In genomic region chr16:93883423-93884085, GRCm38 (mm10) we compare ENCODE assay signal across 8 mouse cellular contexts. TPM values are rescaled to one million over a fixed set of nuclear protein-coding genes. Genes with fewer than 3 reads are reported as not detected.
DNase-seq lines count a peak whose midpoint lies in the region; ATAC-seq and TF ChIP-seq lines count a peak whose summit lies in the region.

Chaf1b (plus strand) TSS chr16:93883901.

- no peaks in the 10 kb centered on the region for H3K9me3 ChIP-seq in hindbrain, postnatal 0 days (ENCODE audit: low read length)

- H3K4me2 ChIP-seq in hindbrain, postnatal 0 days (ENCODE audit: low read depth, low read length): peak within 1 kb of the TSS; percentile 78

- DNase-seq in ZHBTc4 (ENCODE audit: low read depth, low spot score): peak; percentile 99
- DNase-seq in gastrocnemius, adult 2 months: peak; percentile 95
- peak; percentile 98 for DNase-seq in hindbrain, postnatal 0 days (ENCODE audit: low spot score)
- peak; percentile 91 to 93 for DNase-seq in left cerebral cortex, adult 2 months (ENCODE audit: extremely low spot score in 1 of 2, low spot score in 2 of 2)
- peak; percentile 85 to 91 for DNase-seq in right cerebral cortex, adult 2 months (ENCODE audit: low spot score in 2 of 2)
- peak; percentile 97 for DNase-seq in urinary bladder, postnatal 14 days (ENCODE audit: low spot score)

- peaks cover 5% of the 10 kb centered on the region for H3K4me1 ChIP-seq in hindbrain, postnatal 0 days (ENCODE audit: insufficient read depth, low read length)

- H3K27me3 ChIP-seq in hindbrain, postnatal 0 days (ENCODE audit: insufficient read depth, low read length): no peaks in the 10 kb centered on the region

- peak within 1 kb of the TSS; percentile 32; the same call in 1 of the 2 replicates for H3K27ac ChIP-seq in gastrocnemius, adult 2 months
- no peak within 1 kb of the TSS for H3K27ac ChIP-seq in hindbrain, postnatal 0 days
- H3K27ac ChIP-seq in left cerebral cortex, adult 2 months: no peak within 1 kb of the TSS

- TF ChIP-seq CTCF in gastrocnemius, adult 2 months (IDR thresholded peaks at IDR 0.05): peak; percentile 14; the same call in 1 of the 2 replicates
- TF ChIP-seq CTCF in hindbrain, postnatal 0 days (IDR thresholded peaks at IDR 0.05; ENCODE audit: low read depth): peak; percentile 31; the same call in 1 of the 2 replicates
- TF ChIP-seq CTCF in left cerebral cortex, adult 2 months (IDR thresholded peaks at IDR 0.05): peak; percentile 14

- H3K9ac ChIP-seq in hindbrain, postnatal 0 days (replicated peaks; ENCODE audit: low read length): peak within 1 kb of the TSS; percentile 38

- H3K4me3 ChIP-seq in gastrocnemius, adult 2 months: peak within 1 kb of the TSS; percentile 94
- H3K4me3 ChIP-seq in hindbrain, postnatal 0 days (ENCODE audit: low read length): peak within 1 kb of the TSS; percentile 60
- H3K4me3 ChIP-seq in left cerebral cortex, adult 2 months: peak within 1 kb of the TSS; percentile 67

- intact Hi-C loops in gastrocnemius, adult 2 months (cut with DNase I): loop anchor here (5.0 kb wide), 1 partner anchor 46 kb away; no protein-coding TSS in a partner anchor
- intact Hi-C loops in left cerebral cortex, adult 2 months (cut with DNase I): no loop called here

- peak; percentile 93 for ATAC-seq in common myeloid progenitor, adult 5-6 weeks (replicated peaks; ENCODE audit: low read depth, poor library complexity, severe bottlenecking)
- ATAC-seq in hindbrain, postnatal 0 days: peak; percentile 97
- ATAC-seq in megakaryocyte, adult 5-6 weeks (ENCODE audit: poor library complexity, severe bottlenecking): peak; percentile 90

- under 1% methylated on average over 51 of the region's 54 CpGs for WGBS in hindbrain, postnatal 0 days

- no peaks in the 10 kb centered on the region for H3K36me3 ChIP-seq in hindbrain, postnatal 0 days (ENCODE audit: insufficient read depth, low read length)

RNA-seq across cellular contexts. Expression of gene Chaf1b, which starts in this region (rescaled TPM):
- total RNA-seq in common myeloid progenitor, adult 5-6 weeks (2017): 68.7 and 85.7 TPM in 2 replicates
- total RNA-seq in gastrocnemius, adult 2 months (2021): under 1 TPM; 0.20 to 0.25 TPM
- total RNA-seq in hindbrain, postnatal 0 days (2014; rRNA removed): 9.3 and 11.4 TPM in 2 replicates
- polyA plus RNA-seq in hindbrain, postnatal 0 days (2015; fragmentation: Nextera tagmentation; extraction: Ambion mirVana): 18.7 and 20.2 TPM in 2 replicates
- total RNA-seq in left cerebral cortex, adult 2 months (2021): 1 to 10 TPM in 1 of 2 experiments, under 1 TPM in 1; 0.79 to 1.0 TPM
- 19.6 and 25.9 TPM in 2 replicates for total RNA-seq in megakaryocyte, adult 5-6 weeks (2015)
- 28.1 and 30.4 TPM in 2 replicates for total RNA-seq in megakaryocyte, adult 5-6 weeks (2017)

Comparison
In these comparisons a context has a peak if more than half of its experiments do, and no peak if none do; other contexts are left out.
1. Peak in DNase-seq, H3K4me3 ChIP-seq and H3K27ac ChIP-seq in gastrocnemius, adult 2 months; RNA of the gene not detected or under 1 TPM.